Mouse (Mus musculus): ENCODE results near the gene Shank2. TPM values are rescaled to one million over a fixed set of nuclear protein-coding genes. Genes with fewer than 3 reads are reported as not detected.

Shank2 gene
- polyA plus RNA-seq, 1 experiment = 0.70 TPM

DNA sequence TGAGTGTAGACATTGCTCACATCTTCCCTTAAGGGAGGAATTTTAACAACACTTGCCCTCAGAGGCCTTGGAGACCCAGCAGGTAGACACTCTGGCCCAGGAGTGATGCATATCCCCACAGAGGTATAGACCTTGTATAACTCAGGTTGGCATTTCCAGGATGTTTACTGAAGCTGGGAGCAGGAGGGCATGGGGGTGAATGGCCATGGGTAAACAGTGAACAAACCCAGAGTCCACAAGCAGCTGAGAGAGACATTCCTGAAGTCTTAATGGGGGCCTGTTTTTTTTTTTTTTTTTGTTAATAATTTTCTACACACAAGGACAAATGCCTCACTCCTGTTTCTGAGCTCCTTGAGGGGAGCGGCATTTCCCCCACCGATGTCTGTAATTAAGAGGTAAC is 15.4 kb upstream of the Shank2 start:
- Histone ChIP-seq H3K36me3 (ENCODE audit: control insufficient read depth, insufficient read depth) (no peaks in the 10 kb centered on the region), H3K79me2 (ENCODE audit: control insufficient read depth, insufficient read depth) (no peaks in the 10 kb centered on the region), H3K4me3 (ENCODE audit: insufficient read depth, poor library complexity, severe bottlenecking) (no peak overlapping the region), H3ac (ENCODE audit: control insufficient read depth, insufficient read length, low read depth) (no peak overlapping the region), H3K27me3 (ENCODE audit: control insufficient read depth, insufficient read depth, insufficient read length) (no peaks in the 10 kb centered on the region), H3K79me3 (ENCODE audit: low read depth) (no peaks in the 10 kb centered on the region)
- TF ChIP-seq FOSL1 (IDR thresholded peaks at IDR 0.05; ENCODE audit: insufficient read depth, low read length, poor library complexity, severe bottlenecking) (no peak), CTCF (IDR thresholded peaks at IDR 0.05; ENCODE audit: control insufficient read depth, insufficient read depth, insufficient read length) (no peak), USF1 (IDR thresholded peaks at IDR 0.05; ENCODE audit: low read depth) (no peak), MYOG (IDR thresholded peaks at IDR 0.05; ENCODE audit: control insufficient read depth, extremely low read depth, insufficient read length) (no peak), CEBPB (IDR thresholded peaks at IDR 0.05; ENCODE audit: low read depth) (no peak), MAX (IDR thresholded peaks at IDR 0.05) (no peak), MYOD1 (IDR thresholded peaks at IDR 0.05; ENCODE audit: control insufficient read depth, insufficient read length, low read depth) (no peak)

DNA sequence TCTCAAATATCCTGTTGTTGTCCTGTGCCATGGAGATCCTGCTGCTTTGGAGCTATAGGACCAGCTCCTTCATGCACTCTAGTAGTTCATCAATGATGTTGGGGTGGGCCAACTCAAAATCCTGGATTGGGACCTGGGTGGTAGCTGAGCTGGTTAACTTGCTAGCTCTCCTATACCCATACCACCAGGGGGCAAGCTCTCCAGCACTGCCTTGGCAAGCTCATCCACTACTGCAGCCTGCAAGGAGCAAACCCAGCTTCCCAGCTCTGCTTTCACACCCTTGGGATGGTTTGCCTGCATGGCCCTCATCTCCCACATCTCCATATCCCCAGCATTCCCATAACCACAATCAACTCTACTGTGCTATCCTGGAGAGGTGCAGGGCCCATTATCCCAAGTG is 10.6 kb upstream of the Shank2 start:
- Histone ChIP-seq H3K27me3 (ENCODE audit: control insufficient read depth, insufficient read depth, insufficient read length) (no peaks in the 10 kb centered on the region), H3K36me3 (ENCODE audit: control insufficient read depth, insufficient read depth) (no peaks in the 10 kb centered on the region), H3K79me3 (ENCODE audit: low read depth) (no peaks in the 10 kb centered on the region), H3K4me3 (ENCODE audit: insufficient read depth, poor library complexity, severe bottlenecking) (no peak overlapping the region), H3ac (ENCODE audit: control insufficient read depth, insufficient read length, low read depth) (no peak overlapping the region), H3K79me2 (ENCODE audit: control insufficient read depth, insufficient read depth) (no peaks in the 10 kb centered on the region)
- TF ChIP-seq USF1 (IDR thresholded peaks at IDR 0.05; ENCODE audit: low read depth) (no peak), MYOD1 (IDR thresholded peaks at IDR 0.05; ENCODE audit: control insufficient read depth, insufficient read length, low read depth) (no peak), MYOG (IDR thresholded peaks at IDR 0.05; ENCODE audit: control insufficient read depth, extremely low read depth, insufficient read length) (no peak), CTCF (IDR thresholded peaks at IDR 0.05; ENCODE audit: control insufficient read depth, insufficient read depth, insufficient read length) (no peak)

DNA sequence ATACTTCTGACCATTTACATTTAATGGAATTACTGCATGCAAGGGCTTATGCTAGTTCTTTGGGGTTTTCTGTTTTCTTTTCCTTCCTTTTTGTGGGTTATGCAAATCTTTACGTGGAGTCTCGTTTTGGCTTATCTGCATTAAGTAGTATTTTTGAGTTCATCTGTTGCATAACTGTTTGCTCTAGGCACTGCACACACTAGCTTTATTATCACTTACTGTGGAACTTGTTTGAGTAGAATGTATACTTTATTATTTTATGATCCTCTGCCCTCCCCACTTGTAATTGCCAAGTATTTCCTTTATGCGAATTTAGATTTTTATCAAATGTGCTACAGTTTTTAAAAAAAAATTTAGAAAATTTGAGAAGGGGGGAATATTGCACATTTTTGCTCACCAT is 2.7 kb upstream of the Shank2 start:
- H3K4me3 ChIP-seq (ENCODE audit: insufficient read depth, poor library complexity, severe bottlenecking) = no peak overlapping the region
- H3K79me2 ChIP-seq (ENCODE audit: control insufficient read depth, insufficient read depth) = no peaks in the 10 kb centered on the region
- H3K27me3 ChIP-seq (ENCODE audit: control insufficient read depth, insufficient read depth, insufficient read length) = no peaks in the 10 kb centered on the region
- no peaks in the 10 kb centered on the region for H3K36me3 ChIP-seq (ENCODE audit: control insufficient read depth, insufficient read depth)
- H3K79me3 ChIP-seq (ENCODE audit: low read depth) = no peaks in the 10 kb centered on the region
- H3ac ChIP-seq (ENCODE audit: control insufficient read depth, insufficient read length, low read depth) = no peak overlapping the region
- no peak for TF ChIP-seq FOSL1 (IDR thresholded peaks at IDR 0.05; ENCODE audit: insufficient read depth, low read length, poor library complexity, severe bottlenecking)
- TF ChIP-seq MAX (IDR thresholded peaks at IDR 0.05) = no peak
- no peak for TF ChIP-seq MYOD1 (IDR thresholded peaks at IDR 0.05; ENCODE audit: control insufficient read depth, insufficient read length, low read depth)
- no peak for TF ChIP-seq USF1 (IDR thresholded peaks at IDR 0.05; ENCODE audit: low read depth)
- TF ChIP-seq MYOG (IDR thresholded peaks at IDR 0.05; ENCODE audit: control insufficient read depth, extremely low read depth, insufficient read length) = no peak
- no peak for TF ChIP-seq CTCF (IDR thresholded peaks at IDR 0.05; ENCODE audit: control insufficient read depth, insufficient read depth, insufficient read length)
- TF ChIP-seq CEBPB (IDR thresholded peaks at IDR 0.05; ENCODE audit: low read depth) = no peak

DNA sequence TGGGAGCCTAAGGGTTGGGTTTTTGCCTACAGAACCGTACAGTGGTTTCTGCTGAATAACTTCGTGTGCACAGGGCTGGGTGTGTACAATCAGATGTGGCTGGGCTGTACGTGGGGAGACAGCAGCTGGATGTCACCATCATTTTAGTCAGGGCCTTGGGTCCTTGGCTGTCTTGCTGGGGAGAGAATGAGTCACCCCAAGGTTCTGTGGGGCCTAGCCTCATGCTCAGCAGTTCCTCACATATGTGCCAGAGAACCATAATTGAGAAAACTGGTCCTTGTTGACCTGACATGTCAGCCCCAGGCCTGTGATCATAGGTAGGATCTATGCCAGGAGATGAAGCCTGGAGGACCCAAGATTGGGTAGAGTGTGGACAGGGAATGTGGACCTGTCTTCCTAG is 1.7 kb downstream of the Shank2 start:
- Histone ChIP-seq H3K27me3 (ENCODE audit: control insufficient read depth, insufficient read depth, insufficient read length) (peaks cover 3% of the 10 kb centered on the region), H3K79me3 (ENCODE audit: low read depth) (no peaks in the 10 kb centered on the region), H3ac (ENCODE audit: control insufficient read depth, insufficient read length, low read depth) (no peak overlapping the region), H3K79me2 (ENCODE audit: control insufficient read depth, insufficient read depth) (no peaks in the 10 kb centered on the region), H3K36me3 (ENCODE audit: control insufficient read depth, insufficient read depth) (no peaks in the 10 kb centered on the region), H3K4me3 (ENCODE audit: insufficient read depth, poor library complexity, severe bottlenecking) (no peak overlapping the region)
- TF ChIP-seq MYOG (IDR thresholded peaks at IDR 0.05; ENCODE audit: control insufficient read depth, extremely low read depth, insufficient read length) (no peak), MAX (IDR thresholded peaks at IDR 0.05) (no peak), FOSL1 (IDR thresholded peaks at IDR 0.05; ENCODE audit: insufficient read depth, low read length, poor library complexity, severe bottlenecking) (no peak), CTCF (IDR thresholded peaks at IDR 0.05; ENCODE audit: control insufficient read depth, insufficient read depth, insufficient read length) (no peak), MYOD1 (IDR thresholded peaks at IDR 0.05; ENCODE audit: control insufficient read depth, insufficient read length, low read depth) (no peak), USF1 (IDR thresholded peaks at IDR 0.05; ENCODE audit: low read depth) (no peak), CEBPB (IDR thresholded peaks at IDR 0.05; ENCODE audit: low read depth) (no peak)

DNA sequence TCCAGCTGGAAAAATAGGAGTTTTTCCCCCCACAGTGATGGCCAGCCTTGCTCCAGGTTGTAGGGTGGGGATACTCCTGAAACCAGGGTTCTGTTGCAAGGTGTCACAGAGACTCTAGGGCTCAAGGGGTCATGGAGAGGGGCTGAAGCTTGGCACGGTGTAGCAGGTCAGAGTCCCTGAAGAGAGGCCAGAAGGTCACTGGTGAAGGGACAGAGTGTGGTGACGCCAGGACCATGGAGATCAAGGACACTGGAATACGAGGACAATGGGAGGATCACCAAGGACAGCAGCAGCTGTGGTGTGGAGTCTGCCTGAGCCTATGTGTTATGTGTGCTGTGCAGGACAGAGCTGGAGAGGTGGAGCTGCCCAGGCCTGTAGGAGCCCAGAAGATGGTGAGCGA is 6.4 kb downstream of the Shank2 start:
- Histone ChIP-seq H3K79me3 (ENCODE audit: low read depth) (no peaks in the 10 kb centered on the region), H3K4me3 (ENCODE audit: insufficient read depth, poor library complexity, severe bottlenecking) (no peak overlapping the region), H3K27me3 (ENCODE audit: control insufficient read depth, insufficient read depth, insufficient read length) (peaks cover 3% of the 10 kb centered on the region), H3ac (ENCODE audit: control insufficient read depth, insufficient read length, low read depth) (no peak overlapping the region), H3K36me3 (ENCODE audit: control insufficient read depth, insufficient read depth) (no peaks in the 10 kb centered on the region), H3K79me2 (ENCODE audit: control insufficient read depth, insufficient read depth) (no peaks in the 10 kb centered on the region)
- TF ChIP-seq FOSL1 (IDR thresholded peaks at IDR 0.05; ENCODE audit: insufficient read depth, low read length, poor library complexity, severe bottlenecking) = no peak
- TF ChIP-seq USF1 (IDR thresholded peaks at IDR 0.05; ENCODE audit: low read depth) = no peak
- no peak for TF ChIP-seq CTCF (IDR thresholded peaks at IDR 0.05; ENCODE audit: control insufficient read depth, insufficient read depth, insufficient read length)
- no peak for TF ChIP-seq MYOG (IDR thresholded peaks at IDR 0.05; ENCODE audit: control insufficient read depth, extremely low read depth, insufficient read length)
- no peak for TF ChIP-seq MYOD1 (IDR thresholded peaks at IDR 0.05; ENCODE audit: control insufficient read depth, insufficient read length, low read depth)
- TF ChIP-seq CEBPB (IDR thresholded peaks at IDR 0.05; ENCODE audit: low read depth) = no peak
- no peak for TF ChIP-seq MAX (IDR thresholded peaks at IDR 0.05)

DNA sequence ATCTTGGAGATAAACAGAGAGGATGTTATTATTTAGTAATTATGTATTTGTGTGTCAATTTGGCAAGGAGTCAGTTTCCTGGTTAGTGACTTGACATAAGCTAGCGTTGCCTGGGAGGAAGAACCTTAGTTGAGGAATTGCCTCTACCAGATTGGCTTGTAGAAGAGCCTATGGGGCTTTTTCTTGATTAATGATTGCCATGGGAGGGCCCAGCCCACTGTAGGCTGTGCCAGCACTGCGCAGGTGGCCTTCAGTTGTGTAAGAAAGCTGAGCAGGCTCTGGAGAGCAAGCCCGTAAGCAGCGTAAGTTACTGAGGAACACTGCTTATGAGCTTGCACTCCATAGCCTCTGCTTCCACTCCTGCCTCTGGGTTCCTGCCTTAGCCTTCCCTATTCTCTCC is 7.3 kb downstream of the Shank2 start:
- no peak overlapping the region for H3ac ChIP-seq (ENCODE audit: control insufficient read depth, insufficient read length, low read depth)
- no peak for TF ChIP-seq FOSL1 (IDR thresholded peaks at IDR 0.05; ENCODE audit: insufficient read depth, low read length, poor library complexity, severe bottlenecking)
- no peak for TF ChIP-seq CTCF (IDR thresholded peaks at IDR 0.05; ENCODE audit: control insufficient read depth, insufficient read depth, insufficient read length)
- no peak for TF ChIP-seq MYOG (IDR thresholded peaks at IDR 0.05; ENCODE audit: control insufficient read depth, extremely low read depth, insufficient read length)
- no peak for TF ChIP-seq MAX (IDR thresholded peaks at IDR 0.05)
- TF ChIP-seq CEBPB (IDR thresholded peaks at IDR 0.05; ENCODE audit: low read depth) = no peak
- TF ChIP-seq MYOD1 (IDR thresholded peaks at IDR 0.05; ENCODE audit: control insufficient read depth, insufficient read length, low read depth) = no peak
- TF ChIP-seq USF1 (IDR thresholded peaks at IDR 0.05; ENCODE audit: low read depth) = no peak
- no peaks in the 10 kb centered on the region for H3K79me2 ChIP-seq (ENCODE audit: control insufficient read depth, insufficient read depth)
- no peaks in the 10 kb centered on the region for H3K79me3 ChIP-seq (ENCODE audit: low read depth)
- H3K36me3 ChIP-seq (ENCODE audit: control insufficient read depth, insufficient read depth) = no peaks in the 10 kb centered on the region
- no peak overlapping the region for H3K4me3 ChIP-seq (ENCODE audit: insufficient read depth, poor library complexity, severe bottlenecking)
- peaks cover 3% of the 10 kb centered on the region for H3K27me3 ChIP-seq (ENCODE audit: control insufficient read depth, insufficient read depth, insufficient read length)
